Mouse (Mus musculus) liver, adult 2 months (tissue): ENCODE results near the gene Ubtd1. TPM values are rescaled to one million over a fixed set of nuclear protein-coding genes. Genes with fewer than 3 reads are reported as not detected.

ENCODE experiments used
- DNase-seq: peaks from one replicate; pipeline ENCODE4 v3.0.0-alpha.2; 2011; ENCODE audit warnings: low read depth, low spot score; ENCODE audit errors: extremely low read depth
- H3K27ac ChIP-seq: fragments of 200-500 bp; replicated peaks from 2 replicates; pipeline ENCODE4 v1.5.1; 2012; ENCODE audit warnings: low read depth, mild to moderate bottlenecking, control low read depth, inconsistent platforms, low read length; ENCODE audit not compliant: insufficient read depth
- H3K27me3 ChIP-seq: fragments of 200-500 bp; 2 replicates; pipeline ENCODE4 v1.6.1; 2012; ENCODE audit warnings: mild to moderate bottlenecking, moderate library complexity, low read length, inconsistent platforms; ENCODE audit not compliant: control insufficient read depth, insufficient read depth
- H3K36me3 ChIP-seq: fragments of 200-500 bp; 2 replicates; pipeline ENCODE4 v1.6.1; 2012; ENCODE audit warnings: low read length, inconsistent platforms; ENCODE audit not compliant: control insufficient read depth, insufficient read depth
- H3K4me1 ChIP-seq: fragments of 200-500 bp; 2 replicates; pipeline ENCODE4 v1.6.1; 2011; ENCODE audit warnings: low read length; ENCODE audit not compliant: control insufficient read depth, insufficient read depth
- H3K4me3 ChIP-seq: fragments of 200-500 bp; 2 replicates; pipeline ENCODE4 v1.5.1; 2011; ENCODE audit warnings: low read depth, mild to moderate bottlenecking, control low read depth, low read length, moderate library complexity; ENCODE audit not compliant: insufficient read depth
- H3K79me2 ChIP-seq: fragments of 200-500 bp; 2 replicates; pipeline ENCODE4 v1.6.1; 2012; ENCODE audit warnings: inconsistent platforms, mild to moderate bottlenecking, low read length, moderate library complexity; ENCODE audit not compliant: control insufficient read depth, insufficient read depth
- H3K9ac ChIP-seq: fragments of 200-500 bp; 2 replicates; pipeline ENCODE4 v1.6.1; 2012; ENCODE audit warnings: low read depth, mild to moderate bottlenecking, control low read depth, inconsistent platforms, low read length
- CTCF ChIP-seq: fragments of 200-500 bp; IDR thresholded peaks from 2 replicates; pipeline ENCODE4 v1.5.1; 2011; ENCODE audit warnings: low read depth, low read length, control low read depth
- POLR2A ChIP-seq: fragments of 200-500 bp; IDR thresholded peaks from 2 replicates; pipeline ENCODE4 v1.6.1; 2011; ENCODE audit warnings: low read length, control low read depth; ENCODE audit not compliant: insufficient read depth; ENCODE audit errors: extremely low read depth
- WGBS: fragments of 180-500 bp; shearing (Covaris S2); methylation state at CpG from one replicate; pipeline ENCODE4 v1.1.7; 2018; 5-methylcytosine and 5-hydroxymethylcytosine counted together
- polyA plus RNA-seq: library from polyadenylated mRNA; depleted of rRNA; stranded (reverse); fragments of >200 nt; gene quantifications from 2 replicates; pipeline ENCODE4 v1.2.3, GENCODE M21; 2012
- total RNA-seq: library from RNA; depleted of rRNA; stranded (reverse); fragments of >200 nt; gene quantifications from 2 replicates; pipeline ENCODE4 v1.2.3, GENCODE M21; 2014

Ubtd1 gene
- total and polyA plus RNA-seq, 2 experiments, result 4.6 to 15.3 TPM

- Histone ChIP-seq H3K4me1 (peaks cover 13% of the 10 kb centered on the region), H3K36me3 (no peaks in the 10 kb centered on the region), H3K27me3 (no peaks in the 10 kb centered on the region), H3K27ac (no peak overlapping the region), H3K9ac (no peak overlapping the region), H3K79me2 (peaks cover 28% of the 10 kb centered on the region; the same call in 1 of the 2 replicates), H3K4me3 (no peak overlapping the region)
- DNase-seq, result no peak
- TF ChIP-seq POLR2A (no peak), CTCF (no peak)
- WGBS, result 93% methylated on average over 12 of the region's 12 CpGs
Observed at GRCm38 (mm10) chr19:42001253-42001980, 19.9 kb downstream of the Ubtd1 start.

GRCm38 (mm10) chr19:42004258-42004657 is 22.7 kb downstream of the Ubtd1 start:
- Histone ChIP-seq H3K27ac (no peak overlapping the region), H3K4me1 (peaks cover 12% of the 10 kb centered on the region; the same call in 1 of the 2 replicates), H3K36me3 (no peaks in the 10 kb centered on the region), H3K27me3 (no peaks in the 10 kb centered on the region), H3K79me2 (peaks cover 27% of the 10 kb centered on the region; the same call in 1 of the 2 replicates), H3K9ac (no peak overlapping the region), H3K4me3 (no peak overlapping the region)
- no peak for TF ChIP-seq CTCF
- no peak for TF ChIP-seq POLR2A
- no peak for DNase-seq
- 79% methylated on average over 6 of the region's 6 CpGs for WGBS

DNA sequence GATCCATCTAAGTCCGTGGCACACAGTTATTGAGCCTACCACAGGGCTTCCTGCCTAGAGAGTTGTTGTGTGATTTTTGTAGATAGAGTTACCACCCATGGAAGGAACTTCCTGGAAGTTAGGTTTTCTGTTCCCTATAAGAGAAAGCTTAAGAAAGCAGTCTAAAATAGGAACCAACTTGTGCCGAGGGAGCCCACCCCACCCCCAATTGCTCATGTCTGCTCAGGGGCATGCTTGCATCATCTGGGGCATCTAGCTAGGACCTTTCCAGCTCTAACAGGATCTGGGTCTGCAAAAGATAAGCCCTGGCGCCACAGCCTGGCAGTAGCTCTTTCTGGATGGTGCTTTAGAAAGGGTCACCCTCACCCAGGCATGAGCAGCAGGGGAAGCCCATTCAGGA is 24.1 kb downstream of the Ubtd1 start:
- peak; percentile 28 for DNase-seq

GRCm38 (mm10) chr19:42006568-42006967 is 25.0 kb downstream of the Ubtd1 start:
- no peak for DNase-seq
- H3K4me3 ChIP-seq, result no peak overlapping the region
- H3K79me2 ChIP-seq, result peaks cover 39% of the 10 kb centered on the region; the same call in 1 of the 2 replicates
- H3K27me3 ChIP-seq, result no peaks in the 10 kb centered on the region
- no peak overlapping the region for H3K27ac ChIP-seq
- H3K9ac ChIP-seq, result no peak overlapping the region
- 90% methylated on average over 8 of the region's 8 CpGs for WGBS
- no peaks in the 10 kb centered on the region for H3K36me3 ChIP-seq
- TF ChIP-seq CTCF (no peak), POLR2A (no peak)
- H3K4me1 ChIP-seq, result peaks cover 4% of the 10 kb centered on the region; the same call in 1 of the 2 replicates

More for the DNA sequence above, 24.1 kb downstream of the Ubtd1 start:
- Histone ChIP-seq H3K79me2 (peaks cover 39% of the 10 kb centered on the region; the same call in 1 of the 2 replicates), H3K4me3 (no peak overlapping the region), H3K27ac (no peak overlapping the region; the same call in 1 of the 2 replicates), H3K36me3 (no peaks in the 10 kb centered on the region), H3K9ac (no peak overlapping the region), H3K4me1 (peaks cover 5% of the 10 kb centered on the region; the same call in 1 of the 2 replicates), H3K27me3 (no peaks in the 10 kb centered on the region)
- TF ChIP-seq CTCF (no peak), POLR2A (no peak)
- WGBS, result 44% methylated on average over 3 of the region's 3 CpGs

GRCm38 (mm10) chr19:42008586-42008985 is 27.0 kb downstream of the Ubtd1 start:
- H3K4me3 ChIP-seq, result no peak overlapping the region
- 85% methylated on average over 3 of the region's 3 CpGs for WGBS
- no peak overlapping the region for H3K27ac ChIP-seq
- H3K9ac ChIP-seq, result no peak overlapping the region
- H3K4me1 ChIP-seq, result peaks cover 4% of the 10 kb centered on the region; the same call in 1 of the 2 replicates
- no peak for TF ChIP-seq POLR2A
- no peak for TF ChIP-seq CTCF
- no peaks in the 10 kb centered on the region for H3K27me3 ChIP-seq
- no peaks in the 10 kb centered on the region for H3K36me3 ChIP-seq
- peaks cover 40% of the 10 kb centered on the region for H3K79me2 ChIP-seq
- DNase-seq, result no peak

- Histone ChIP-seq H3K27ac (no peak overlapping the region), H3K27me3 (no peaks in the 10 kb centered on the region), H3K9ac (no peak overlapping the region), H3K36me3 (no peaks in the 10 kb centered on the region), H3K4me1 (peaks cover 4% of the 10 kb centered on the region; the same call in 1 of the 2 replicates), H3K79me2 (peaks cover 42% of the 10 kb centered on the region), H3K4me3 (no peak overlapping the region)
- 79% methylated on average over 7 of the region's 7 CpGs for WGBS
- no peak for DNase-seq
- no peak for TF ChIP-seq POLR2A
- TF ChIP-seq CTCF, result no peak
Observed at GRCm38 (mm10) chr19:42009067-42009466, 27.5 kb downstream of the Ubtd1 start.
